Mouse (Mus musculus): ENCODE data around the gene Prpsap1.
"Not testable (repeated sequence)": the region's sequence is repeated elsewhere in the genome, so short reads cannot be mapped to it uniquely, and the experiment has no call there.

Prpsap1 gene

DNA sequence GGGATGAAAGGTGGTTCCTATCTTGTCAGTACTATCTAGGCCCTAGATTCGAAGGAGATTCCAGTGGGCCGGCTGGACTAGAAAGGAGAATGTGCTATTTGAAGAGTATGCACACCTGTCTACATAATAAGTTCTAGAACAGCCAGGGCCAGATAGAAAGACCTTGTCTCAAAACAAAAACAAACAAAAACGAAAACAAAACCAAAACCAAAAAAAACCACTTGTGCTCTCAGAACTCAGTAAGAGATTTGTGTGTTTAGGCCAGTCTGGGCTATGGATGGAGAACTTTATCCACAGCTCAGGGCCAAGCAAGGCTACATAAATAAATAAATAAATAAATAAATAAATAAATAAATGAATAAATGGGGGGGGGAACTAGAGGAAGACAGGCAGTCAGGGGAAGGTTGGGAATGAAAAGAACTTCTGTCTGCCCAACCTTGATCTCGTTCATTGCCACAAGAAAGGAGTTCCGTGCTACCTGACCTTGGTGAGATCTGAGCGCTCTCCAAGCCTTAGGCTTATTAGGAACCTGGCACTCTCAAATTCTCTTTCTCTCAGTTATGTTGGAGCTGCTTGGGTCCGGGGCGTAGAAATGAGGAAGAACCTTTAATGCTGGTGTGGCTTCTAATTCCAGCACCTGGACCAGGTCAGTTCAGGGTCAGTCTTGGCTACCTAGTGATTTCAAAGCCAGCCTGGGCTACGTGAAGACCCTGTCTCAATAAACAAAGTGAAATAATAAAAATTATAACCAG, 64.0 kb downstream of the Prpsap1 start:
- no peak for DNase-seq (ENCODE audit: low read depth)

DNA sequence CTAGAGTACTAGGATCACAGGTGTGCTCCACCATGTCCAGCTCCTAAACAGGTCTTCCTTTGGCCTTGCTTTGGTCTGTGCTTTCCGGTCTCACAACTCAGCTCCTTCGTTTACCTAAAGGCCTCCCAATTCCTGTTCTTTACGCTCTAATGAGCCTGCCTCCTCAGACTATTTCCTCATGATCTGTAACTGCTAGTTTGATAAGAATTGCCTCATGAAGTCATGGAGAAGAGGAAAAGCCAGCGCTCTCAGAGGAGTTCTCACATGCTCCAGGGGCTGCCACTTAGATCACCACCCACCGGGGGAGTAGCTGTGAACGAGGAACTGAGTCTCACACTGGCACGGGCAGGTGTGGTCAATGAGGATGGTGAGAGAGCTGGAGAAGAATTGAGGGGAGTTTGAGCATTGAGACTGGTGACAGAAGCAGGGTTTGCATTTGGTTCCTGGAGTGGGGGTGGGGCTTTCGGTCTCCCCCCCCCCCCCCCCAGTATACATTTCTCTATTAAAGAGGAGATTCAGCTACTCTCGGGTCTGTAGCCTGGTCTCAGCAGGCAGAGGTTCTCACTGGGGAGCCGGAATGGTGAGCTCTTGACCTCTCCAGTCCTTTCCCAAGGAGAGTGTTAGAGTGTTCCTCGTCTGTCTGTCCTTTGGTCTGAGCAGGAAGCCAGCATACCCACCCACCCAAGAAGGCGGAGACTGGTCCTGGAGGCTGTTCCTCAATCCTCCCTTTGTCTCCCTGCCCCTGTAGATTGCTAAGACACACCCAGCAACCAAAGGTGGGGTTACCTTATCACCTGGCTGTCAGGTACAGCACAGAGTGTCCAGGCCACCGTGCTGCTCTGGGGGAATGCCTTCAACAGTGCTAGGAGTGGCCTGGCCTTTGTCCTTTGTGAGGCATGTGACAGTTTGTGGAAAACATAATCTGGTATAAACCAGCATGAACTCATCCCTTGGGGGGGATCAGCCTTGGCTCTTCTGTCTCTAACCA, 64.8 kb downstream of the Prpsap1 start:
- DNase-seq (ENCODE audit: low read depth) = no peak

DNA sequence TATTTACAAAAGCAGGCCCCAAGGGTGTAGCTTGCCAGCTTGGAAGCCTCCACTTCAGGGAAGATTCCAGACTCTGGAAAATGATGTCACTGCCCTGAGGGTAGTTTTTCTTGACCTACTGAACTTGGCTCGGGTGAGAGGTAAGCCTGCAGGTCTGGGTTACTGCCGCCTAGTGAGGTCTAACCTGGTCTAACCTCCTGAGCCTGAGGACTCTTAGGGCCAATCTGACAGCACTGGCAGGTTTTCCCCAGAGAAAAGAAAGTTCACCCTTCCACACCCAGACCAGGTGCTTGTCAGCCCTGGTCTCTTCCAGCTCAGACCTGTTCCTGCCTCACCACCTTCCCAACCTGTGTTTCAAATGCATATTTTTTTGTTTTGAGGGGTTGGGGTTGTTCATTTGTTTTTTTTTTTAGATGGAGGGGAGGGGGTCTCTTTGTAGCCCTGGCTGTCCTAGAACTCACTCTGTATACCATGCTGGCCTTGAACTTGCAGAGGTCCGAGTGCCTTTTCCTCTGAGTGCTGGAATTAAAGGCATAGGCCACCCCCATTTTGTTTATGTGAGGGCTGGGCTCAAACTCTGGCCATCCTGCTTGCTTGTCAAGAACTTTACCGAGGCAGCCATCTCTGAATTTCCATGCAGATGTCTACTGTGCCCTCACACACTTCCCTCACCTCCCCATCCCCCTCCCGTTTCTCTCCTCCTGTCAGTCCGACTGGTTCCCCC, 67.0 kb downstream of the Prpsap1 start:
- DNase-seq (ENCODE audit: low read depth) = no peak

DNA sequence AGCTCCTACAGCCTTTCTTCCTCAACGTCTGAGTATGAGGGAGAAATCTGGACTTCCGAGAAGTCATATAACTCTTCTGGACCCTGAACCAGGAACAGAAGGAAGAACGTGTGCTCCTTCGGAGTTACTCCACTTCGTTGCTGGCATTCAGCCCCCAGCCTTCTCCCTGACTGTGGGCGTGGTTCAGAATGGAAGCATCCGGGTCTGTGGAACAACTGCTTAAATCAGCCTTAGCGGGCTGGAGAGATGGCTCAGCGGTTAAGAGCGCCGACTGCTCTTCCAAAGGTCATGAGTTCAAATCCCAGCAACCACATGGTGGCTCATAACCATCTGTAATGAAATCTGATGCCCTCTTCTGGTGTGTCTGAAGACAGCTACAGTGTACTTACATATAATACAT, 67.7 kb downstream of the Prpsap1 start:
- DNase-seq (ENCODE audit: low read depth) = not testable (repeated sequence)

DNA sequence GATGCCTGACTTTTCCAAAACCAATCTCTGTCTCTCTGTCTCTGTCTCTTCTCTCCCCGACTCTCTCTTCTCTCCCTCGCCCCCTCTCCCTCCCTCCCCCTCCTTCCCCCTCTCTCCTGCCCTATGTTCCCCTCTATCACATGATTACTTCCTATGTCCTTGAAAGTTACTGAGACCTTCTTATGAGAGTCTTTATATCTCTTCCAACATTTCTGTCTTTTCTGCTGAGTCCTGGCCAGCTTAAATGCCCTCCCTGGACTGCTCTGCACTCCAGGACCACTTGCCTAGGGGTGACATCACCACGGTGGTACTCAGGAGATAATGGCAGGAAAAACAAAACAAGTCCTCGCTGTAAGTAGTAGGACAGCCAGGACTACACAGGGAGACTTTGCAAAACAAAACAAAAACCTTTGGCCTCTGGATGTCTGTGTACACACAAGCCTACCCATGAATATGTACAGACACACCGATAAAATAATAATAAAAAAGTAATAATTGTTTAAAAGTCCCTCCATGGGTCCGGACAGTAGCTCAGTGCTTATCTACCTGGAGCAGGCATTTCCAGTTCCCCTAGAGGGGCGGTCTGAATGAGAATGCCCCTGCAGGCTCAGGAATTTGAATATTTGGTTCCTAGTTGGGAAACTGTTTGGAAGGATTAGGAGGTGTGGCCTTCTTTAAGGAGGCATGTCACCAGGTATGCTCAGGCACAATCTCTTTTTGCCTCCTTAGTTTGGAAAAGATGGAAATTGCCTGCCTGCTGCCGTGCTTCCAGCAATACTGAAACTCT, 69.2 kb downstream of the Prpsap1 start:
- DNase-seq (ENCODE audit: low read depth) = no peak

DNA sequence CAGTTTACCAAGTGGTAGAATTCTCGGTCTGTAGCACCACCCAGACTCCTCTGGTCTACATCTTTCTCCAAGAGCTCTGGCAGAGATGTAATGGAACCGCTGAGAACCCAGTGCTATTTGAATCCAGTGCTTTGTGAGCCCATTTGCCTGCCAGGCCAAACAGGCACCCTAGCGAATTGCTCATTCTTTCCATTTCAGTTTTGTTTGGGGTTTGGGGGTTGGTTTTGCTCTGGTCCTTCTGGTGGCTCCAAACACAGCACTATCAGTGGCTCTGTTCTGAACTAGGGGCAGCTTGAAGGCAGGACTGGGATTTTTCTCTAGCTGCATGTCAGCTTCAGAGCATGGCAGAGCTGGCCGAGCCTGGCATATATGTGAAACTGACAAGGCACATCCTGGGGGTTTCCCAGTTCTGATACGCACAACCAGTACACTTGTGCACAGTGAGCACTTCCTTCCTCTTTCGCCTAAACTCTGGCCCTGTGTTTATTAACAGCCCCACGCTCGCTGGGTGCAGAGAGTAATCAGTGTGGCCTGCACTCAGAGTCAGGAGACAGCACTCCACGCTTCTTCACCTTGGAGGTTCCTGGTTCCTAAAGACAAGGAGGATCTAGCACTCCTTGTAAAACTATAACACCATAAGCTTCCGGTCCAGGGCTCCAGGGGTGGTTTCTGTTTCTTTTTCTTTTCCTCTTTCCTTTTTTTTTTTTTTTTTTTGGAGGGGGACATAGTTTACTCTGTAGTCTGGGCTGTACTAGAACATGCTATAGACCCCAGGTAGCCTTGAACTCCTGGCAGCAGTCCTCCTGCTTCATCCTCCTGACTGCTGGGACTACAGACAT, 70.0 kb downstream of the Prpsap1 start:
- no peak for DNase-seq (ENCODE audit: low read depth)

DNA sequence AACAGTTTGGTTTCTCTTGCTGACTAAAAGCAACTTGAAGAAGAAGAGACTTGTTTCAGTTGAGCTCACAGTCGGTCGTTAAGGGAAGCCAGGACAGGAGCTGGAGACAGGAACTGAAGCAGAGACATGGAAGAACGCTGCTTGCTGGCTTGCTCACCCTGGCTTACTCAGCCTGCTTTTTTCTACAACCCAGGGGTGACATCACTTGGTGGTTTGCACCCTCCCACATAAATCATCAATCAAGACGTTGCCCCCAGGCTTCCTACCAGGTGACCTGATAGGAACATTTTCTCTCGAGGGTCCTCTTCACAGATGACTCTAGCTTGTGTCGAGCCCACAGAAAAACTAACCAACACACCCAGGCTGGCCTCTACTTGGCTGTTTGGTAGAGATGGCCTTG, 70.8 kb downstream of the Prpsap1 start:
- no peak for DNase-seq (ENCODE audit: low read depth)

DNA sequence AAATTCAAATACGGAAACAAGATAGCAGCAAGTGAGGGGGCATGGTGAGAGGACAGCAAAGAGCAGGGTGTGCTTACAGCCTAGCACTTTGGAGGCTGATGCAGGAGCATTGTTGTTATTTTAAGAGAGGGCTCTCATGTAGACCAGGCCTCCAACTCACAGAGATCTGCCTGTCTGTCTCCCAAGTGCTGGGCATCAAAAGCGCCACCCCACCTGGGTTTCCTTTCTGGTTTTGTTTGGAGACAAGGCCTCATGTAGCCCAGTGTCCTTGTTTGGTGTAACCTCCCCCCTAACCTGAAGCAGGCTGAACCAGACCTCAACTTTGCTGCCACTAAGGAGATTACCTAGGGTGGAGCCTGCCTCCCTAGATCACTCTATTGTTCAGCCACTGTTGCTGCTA, 71.4 kb downstream of the Prpsap1 start:
- no peak for DNase-seq (ENCODE audit: low read depth)

DNA sequence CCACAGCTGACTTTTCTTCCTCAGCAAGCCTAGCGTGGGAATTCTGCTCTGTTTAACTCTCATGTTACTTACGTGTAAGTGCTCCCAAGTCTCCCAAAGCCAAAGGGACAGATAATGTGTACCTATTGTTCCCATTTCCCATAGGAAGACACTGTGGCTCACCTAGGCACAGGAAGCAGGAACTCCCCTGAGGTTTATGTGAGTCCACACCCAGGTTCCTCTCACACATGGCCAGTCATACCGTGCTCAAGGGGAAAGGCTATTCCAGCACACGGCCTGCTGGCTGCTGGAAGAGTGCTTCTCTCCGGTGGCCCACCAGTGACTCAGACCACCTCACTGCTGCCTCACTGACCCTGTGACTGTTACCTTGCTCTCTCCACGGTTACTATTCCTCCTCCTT, 72.9 kb downstream of the Prpsap1 start:
- no peak for DNase-seq (ENCODE audit: low read depth)
